8 mouse cellular contexts compared by ENCODE assay signal in the genomic region with DNA sequence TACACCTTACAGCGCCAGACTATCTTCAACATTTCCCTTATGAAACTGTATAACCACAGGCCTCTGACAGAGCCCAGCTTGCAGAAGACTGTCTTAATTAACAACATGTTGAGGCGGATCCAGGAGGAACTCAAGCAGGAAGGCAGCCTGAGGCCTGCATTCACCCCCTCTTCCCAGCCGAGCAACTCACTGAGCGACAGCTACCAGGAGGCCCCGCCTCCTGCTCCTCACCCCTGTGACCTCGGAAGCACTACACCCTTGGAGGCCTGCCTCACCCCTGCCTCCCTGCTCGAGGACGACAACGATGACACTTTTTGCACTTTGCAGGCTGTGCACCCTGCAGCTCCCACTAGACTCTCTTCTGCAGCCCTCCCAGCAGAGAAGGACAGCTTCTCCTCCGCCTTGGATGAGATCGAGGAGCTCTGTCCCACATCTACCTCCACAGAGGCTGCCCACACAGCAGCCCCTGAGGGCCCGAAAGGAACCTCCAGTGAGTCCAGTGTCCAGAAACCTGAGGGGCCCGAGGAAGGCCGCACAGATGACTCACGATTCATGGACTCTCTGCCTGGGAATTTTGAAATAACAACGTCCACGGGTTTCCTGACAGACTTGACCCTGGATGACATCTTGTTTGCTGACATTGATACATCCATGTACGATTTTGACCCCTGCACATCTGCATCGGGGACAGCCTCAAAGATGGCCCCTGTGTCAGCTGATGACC.
DNase-seq lines count a peak whose midpoint lies in the region; ATAC-seq lines count a peak whose summit lies in the region.

No protein-coding gene starts in this region.

- peaks cover 14% of the 10 kb centered on the region; the same call in 1 of the 2 replicates for H3K36me3 ChIP-seq in lung, embryonic 15.5 days
- peaks cover 5% of the 10 kb centered on the region; the same call in 1 of the 2 replicates for H3K36me3 ChIP-seq in kidney, embryonic 14.5 days (ENCODE audit: control insufficient read depth, insufficient read depth, low read length)
- peaks cover 6% of the 10 kb centered on the region; the same call in 1 of the 2 replicates for H3K36me3 ChIP-seq in midbrain, embryonic 13.5 days

- WGBS in lung, embryonic 15.5 days, result 40% methylated on average over 19 of the region's 19 CpGs
- WGBS in kidney, embryonic 14.5 days, result 37% methylated on average over 19 of the region's 19 CpGs
- 50% methylated on average over 19 of the region's 19 CpGs for WGBS in midbrain, embryonic 13.5 days

- peaks cover 70% of the 10 kb centered on the region for H3K4me1 ChIP-seq in lung, embryonic 15.5 days
- peaks cover 28% of the 10 kb centered on the region for H3K4me1 ChIP-seq in kidney, embryonic 14.5 days (ENCODE audit: control insufficient read depth, insufficient read depth, low read length)
- H3K4me1 ChIP-seq in midbrain, embryonic 13.5 days (replicated peaks), result peaks cover 82% of the 10 kb centered on the region

- peak overlapping the region; percentile 5; the same call in 1 of the 2 replicates for H3K27ac ChIP-seq in lung, embryonic 15.5 days
- H3K27ac ChIP-seq in kidney, embryonic 14.5 days (ENCODE audit: low read depth, low read length), result peak overlapping the region; percentile 56
- no peak overlapping the region for H3K27ac ChIP-seq in midbrain, embryonic 13.5 days

- no peak overlapping the region for H3K9ac ChIP-seq in lung, embryonic 15.5 days
- H3K9ac ChIP-seq in kidney, embryonic 14.5 days (ENCODE audit: low read depth, low read length), result no peak overlapping the region
- H3K9ac ChIP-seq in midbrain, embryonic 13.5 days (replicated peaks), result peak overlapping the region; percentile 10; the same call in 1 of the 2 replicates

- H3K4me2 ChIP-seq in lung, embryonic 15.5 days, result no peak overlapping the region
- H3K4me2 ChIP-seq in kidney, embryonic 14.5 days (replicated peaks; ENCODE audit: low read depth, low read length), result no peak overlapping the region
- H3K4me2 ChIP-seq in midbrain, embryonic 13.5 days (replicated peaks), result no peak overlapping the region

- no peak for DNase-seq in lung, postnatal 25 days (ENCODE audit: low spot score)
- DNase-seq in embryo, embryonic 11 days, result peak; percentile 80
- no peak for DNase-seq in urinary bladder, adult 2 months (ENCODE audit: low spot score)
- DNase-seq in layer of hippocampus, adult 8-10 months (ENCODE audit: low spot score in 2 of 2), result no peak

- no peak for ATAC-seq in lung, embryonic 15.5 days (ENCODE audit: borderline replicate concordance, extremely low read depth, low FRiP score, low TSS enrichment)
- peak; percentile 77 for ATAC-seq in kidney, embryonic 14.5 days (ENCODE audit: low FRiP score, low TSS enrichment)
- no peak for ATAC-seq in midbrain, embryonic 13.5 days
- no peak for ATAC-seq in cerebellum, adult (ENCODE audit: insufficient number of reproducible peaks, low FRiP score, low TSS enrichment)

- no peaks in the 10 kb centered on the region for H3K27me3 ChIP-seq in lung, embryonic 15.5 days
- H3K27me3 ChIP-seq in kidney, embryonic 14.5 days (ENCODE audit: control insufficient read depth, insufficient read depth, low read length), result no peaks in the 10 kb centered on the region
- H3K27me3 ChIP-seq in midbrain, embryonic 13.5 days, result no peaks in the 10 kb centered on the region

- no peak overlapping the region for H3K4me3 ChIP-seq in lung, embryonic 15.5 days
- no peak overlapping the region for H3K4me3 ChIP-seq in kidney, embryonic 14.5 days (ENCODE audit: low read length)
- H3K4me3 ChIP-seq in midbrain, embryonic 13.5 days (replicated peaks), result no peak overlapping the region

- H3K9me3 ChIP-seq in lung, embryonic 15.5 days, result no peaks in the 10 kb centered on the region
- no peaks in the 10 kb centered on the region for H3K9me3 ChIP-seq in kidney, embryonic 14.5 days (ENCODE audit: control insufficient read depth, low read length)
- H3K9me3 ChIP-seq in midbrain, embryonic 13.5 days, result no peaks in the 10 kb centered on the region
